Mouse (Mus musculus) limb, embryonic 14.5 days (tissue): ENCODE data around the gene Galnt18. TPM values are rescaled to one million over a fixed set of nuclear protein-coding genes. Genes with fewer than 3 reads are reported as not detected.

Experiments used
- ATAC-seq: fragments of 200-750 bp; cut with Nextera tagmentation; 2 replicates; pipeline ENCODE4 v1.8.0; 2017; ENCODE audit warnings: low read depth, moderate number of reproducible peaks, moderate TSS enrichment; ENCODE audit not compliant: low FRiP score
- DNase-seq: peaks from one replicate; pipeline ENCODE4 v3.0.0-alpha.2; 2015; ENCODE audit warnings: low spot score
- H3K27ac ChIP-seq: fragments of 300-500 bp; sonication (generic); replicated peaks from 2 replicates; pipeline ENCODE4 v1.5.1; 2014; ENCODE audit warnings: low read depth, mild to moderate bottlenecking, low read length, moderate library complexity, mixed read lengths
- H3K27me3 ChIP-seq: fragments of 300-500 bp; sonication (generic); 2 replicates; pipeline ENCODE4 v1.6.1; 2014; ENCODE audit warnings: low read length, mixed read lengths; ENCODE audit not compliant: control insufficient read depth, insufficient read depth
- H3K36me3 ChIP-seq: fragments of 300-500 bp; sonication (generic); 2 replicates; pipeline ENCODE4 v1.6.1; 2014; ENCODE audit warnings: mild to moderate bottlenecking, low read length, moderate library complexity, mixed read lengths; ENCODE audit not compliant: control insufficient read depth, insufficient read depth
- H3K4me1 ChIP-seq: fragments of 300-500 bp; sonication (generic); 2 replicates; pipeline ENCODE4 v1.6.1; 2014; ENCODE audit warnings: antibody characterized with exemption, low read length, mixed read lengths; ENCODE audit not compliant: control insufficient read depth, insufficient read depth
- H3K4me2 ChIP-seq: fragments of 300-500 bp; sonication (generic); replicated peaks from 2 replicates; pipeline ENCODE4 v1.6.1; 2014; ENCODE audit warnings: low read depth, mild to moderate bottlenecking, low read length, moderate library complexity; ENCODE audit not compliant: severe bottlenecking
- H3K4me3 ChIP-seq: fragments of 300-500 bp; sonication (generic); replicated peaks from 2 replicates; pipeline ENCODE4 v1.5.1; 2014; ENCODE audit warnings: low read length
- H3K9ac ChIP-seq: fragments of 300-500 bp; sonication (generic); 2 replicates; pipeline ENCODE4 v1.6.1; 2014; ENCODE audit warnings: mild to moderate bottlenecking, low read depth, low read length, moderate library complexity; ENCODE audit not compliant: severe bottlenecking
- H3K9me3 ChIP-seq: fragments of 300-500 bp; sonication (generic); 2 replicates; pipeline ENCODE4 v1.6.1; 2016; ENCODE audit warnings: low read length; ENCODE audit not compliant: control insufficient read depth
- POLR2A ChIP-seq: fragments of 200-500 bp; IDR thresholded peaks from 2 replicates; pipeline ENCODE4 v1.8.0; 2012; ENCODE audit warnings: inconsistent platforms, mild to moderate bottlenecking, moderate library complexity, borderline replicate concordance; ENCODE audit not compliant: insufficient read depth, insufficient read length; ENCODE audit errors: extremely low read depth
- WGBS: fragments of 180-500 bp; shearing (Covaris S2); extraction: QIAGEN DNeasy Blood & Tissue Kit; methylation state at CpG from one replicate; pipeline ENCODE4 v1.1.7; 2014; 5-methylcytosine and 5-hydroxymethylcytosine counted together
- polyA plus RNA-seq, 2 experiments: library from polyadenylated mRNA; depleted of rRNA in 1 of 2; stranded (reverse) in 1 of 2; unstranded in 1 of 2; fragments of >200 nt; fragmentation: Nextera tagmentation in 1 of 2; extraction: Ambion mirVana in 1 of 2; gene quantifications; 2 replicates each; pipeline versions ENCODE4 v1.2.1 to v1.2.3; 2012 to 2014

Gene Galnt18
- polyA plus RNA-seq, 2 experiments: 19.1 to 24.7 TPM

DNA sequence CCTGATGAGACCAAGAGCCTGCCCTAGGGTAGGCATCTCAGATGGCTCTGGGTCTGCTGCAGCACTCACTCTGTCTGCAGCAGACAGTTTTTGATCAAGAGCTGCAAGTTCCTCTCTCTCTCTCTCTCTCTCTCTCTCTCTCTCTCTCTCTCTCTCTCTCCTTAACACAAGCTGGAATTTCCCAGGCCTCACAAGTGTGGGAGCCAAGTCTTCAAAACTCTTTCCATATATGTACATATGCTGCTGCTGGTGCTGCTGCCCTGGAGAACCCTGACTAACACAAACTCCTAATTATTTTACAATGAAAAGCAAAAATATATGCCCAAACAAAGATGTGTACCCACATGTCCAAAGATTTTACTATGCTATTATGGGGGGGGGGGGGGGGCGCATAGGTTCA, 26.3 kb upstream of the Galnt18 start:
- DNase-seq (no peak), ATAC-seq (no peak)
- WGBS: 88% methylated on average over 1 of the region's 1 CpGs

DNA sequence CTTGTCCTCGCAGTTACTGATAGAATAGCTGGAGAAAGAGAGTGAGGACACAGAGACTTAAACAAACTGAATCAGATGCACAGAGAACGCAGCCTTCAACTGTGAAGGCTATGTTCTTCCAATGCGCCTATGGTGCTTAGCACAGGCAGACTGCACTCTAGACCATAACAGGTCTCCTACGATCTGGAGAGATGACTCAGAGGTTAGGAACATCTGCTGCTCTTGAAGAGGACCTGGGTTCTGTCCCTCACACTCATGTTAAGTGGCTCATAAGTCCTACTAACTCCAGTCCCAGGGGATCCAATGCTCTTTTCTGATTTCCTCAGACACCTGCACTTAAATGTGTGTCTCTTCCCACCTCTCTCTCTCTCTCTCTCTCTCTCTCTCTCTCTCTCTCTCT, 24.9 kb upstream of the Galnt18 start:
- Histone ChIP-seq H3K27ac (no peak overlapping the region), H3K9ac (no peak overlapping the region), H3K27me3 (no peaks in the 10 kb centered on the region), H3K4me1 (no peaks in the 10 kb centered on the region), H3K4me3 (no peak overlapping the region), H3K36me3 (no peaks in the 10 kb centered on the region), H3K4me2 (no peak overlapping the region), H3K9me3 (no peaks in the 10 kb centered on the region)
- ATAC-seq: no peak
- WGBS: 85% methylated on average over 4 of the region's 4 CpGs
- TF ChIP-seq POLR2A: no peak
- no peak for DNase-seq

More for the DNA sequence above, 26.3 kb upstream of the Galnt18 start:
- no peak overlapping the region for H3K9ac ChIP-seq
- no peaks in the 10 kb centered on the region for H3K9me3 ChIP-seq
- H3K36me3 ChIP-seq: no peaks in the 10 kb centered on the region
- H3K27ac ChIP-seq: no peak overlapping the region
- TF ChIP-seq POLR2A: no peak
- H3K4me3 ChIP-seq: no peak overlapping the region
- H3K4me1 ChIP-seq: no peaks in the 10 kb centered on the region
- no peaks in the 10 kb centered on the region for H3K27me3 ChIP-seq
- H3K4me2 ChIP-seq: no peak overlapping the region

GRCm38 (mm10) chr7:111800785-111801184, 21.0 kb upstream of the Galnt18 start:
- no peak for TF ChIP-seq POLR2A
- no peak overlapping the region for H3K4me3 ChIP-seq
- H3K4me2 ChIP-seq: no peak overlapping the region
- H3K9me3 ChIP-seq: no peaks in the 10 kb centered on the region
- H3K4me1 ChIP-seq: no peaks in the 10 kb centered on the region
- no peaks in the 10 kb centered on the region for H3K27me3 ChIP-seq
- no peak overlapping the region for H3K9ac ChIP-seq
- no peaks in the 10 kb centered on the region for H3K36me3 ChIP-seq
- ATAC-seq (no peak), DNase-seq (no peak)
- WGBS: 83% methylated on average over 5 of the region's 5 CpGs
- H3K27ac ChIP-seq: no peak overlapping the region

DNA sequence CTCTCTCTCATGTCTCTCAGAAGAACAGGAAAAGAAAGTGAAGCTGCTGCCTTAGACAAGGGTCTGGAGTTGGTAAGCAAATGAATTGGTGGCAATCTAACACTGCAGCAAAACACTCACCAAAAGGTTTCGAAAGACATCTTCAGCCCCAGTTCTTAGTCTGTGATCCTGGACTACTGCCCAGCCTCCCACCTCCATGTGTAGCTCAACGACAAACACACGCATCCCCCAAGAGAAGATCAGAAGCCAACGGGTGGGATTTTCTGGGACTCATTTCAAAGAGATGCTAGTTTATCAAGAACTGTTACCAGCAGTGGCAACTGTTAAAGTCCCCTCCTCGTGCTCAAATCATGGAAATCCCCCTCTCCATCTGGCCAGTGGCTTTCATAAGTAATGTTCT, 20.3 kb upstream of the Galnt18 start:
- H3K4me3 ChIP-seq: no peak overlapping the region
- H3K36me3 ChIP-seq: no peaks in the 10 kb centered on the region
- TF ChIP-seq POLR2A: no peak
- no peak for DNase-seq
- H3K9ac ChIP-seq: no peak overlapping the region
- H3K27me3 ChIP-seq: no peaks in the 10 kb centered on the region
- H3K4me1 ChIP-seq: no peaks in the 10 kb centered on the region
- no peak overlapping the region for H3K27ac ChIP-seq
- 65% methylated on average over 5 of the region's 5 CpGs for WGBS
- ATAC-seq: no peak
- no peak overlapping the region for H3K4me2 ChIP-seq
- no peaks in the 10 kb centered on the region for H3K9me3 ChIP-seq

- 77% methylated on average over 5 of the region's 5 CpGs for WGBS
- no peak for DNase-seq
These were observed 19.2 kb upstream of the Galnt18 start for GRCm38 (mm10) chr7:111799021-111799420.

More at GRCm38 (mm10) chr7:111799021-111799420, 19.2 kb upstream of the Galnt18 start:
- Histone ChIP-seq H3K9me3 (no peaks in the 10 kb centered on the region), H3K4me2 (no peak overlapping the region), H3K4me1 (no peaks in the 10 kb centered on the region), H3K27me3 (no peaks in the 10 kb centered on the region), H3K4me3 (no peak overlapping the region), H3K9ac (no peak overlapping the region), H3K36me3 (no peaks in the 10 kb centered on the region), H3K27ac (no peak overlapping the region)
- no peak for ATAC-seq
- TF ChIP-seq POLR2A: no peak
